ENCODE assay signal across 12 mouse cellular contexts in the genomic region with DNA sequence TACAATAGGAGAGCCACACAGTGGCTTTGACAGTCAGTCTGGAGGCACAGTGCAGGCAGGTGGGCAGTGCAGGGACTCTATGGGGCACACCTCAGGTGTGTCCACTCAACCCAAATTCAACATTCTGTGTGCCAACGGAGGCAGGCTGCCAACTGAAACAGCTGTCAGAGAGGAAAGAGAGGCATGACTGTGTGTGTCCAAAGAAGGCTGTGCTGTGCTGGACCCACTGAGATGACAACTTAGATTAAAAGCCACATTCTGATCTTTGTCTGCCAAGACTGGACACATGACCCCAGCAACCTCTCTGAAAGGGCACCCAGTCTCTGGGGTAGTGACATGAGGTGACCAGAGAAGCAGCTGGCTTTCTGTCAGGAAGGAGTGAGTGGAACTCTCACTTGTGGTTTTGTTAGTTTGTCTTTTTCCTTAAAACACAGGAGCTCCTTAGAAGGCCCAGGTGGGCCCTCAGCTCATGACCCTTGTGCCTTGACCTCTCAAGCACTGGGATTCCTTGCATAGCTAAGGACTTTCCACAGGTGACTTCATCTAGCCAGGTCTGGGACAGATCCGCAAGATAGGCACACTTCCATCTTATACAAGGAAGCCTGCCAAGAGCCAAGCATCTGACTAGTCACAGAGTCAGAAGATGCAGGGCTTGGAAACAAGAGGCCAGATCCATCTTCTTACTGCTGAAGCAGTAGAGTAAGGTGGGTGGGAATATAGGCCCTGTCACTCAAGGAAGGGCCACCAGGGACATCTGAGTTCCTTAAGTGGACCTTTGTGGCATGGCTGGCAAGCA. TPM values are rescaled to one million over a fixed set of nuclear protein-coding genes. Genes with fewer than 3 reads are reported as not detected.
DNase-seq lines count a peak whose midpoint lies in the region; ATAC-seq lines count a peak whose summit lies in the region.
"Had no signal": no experiment of that assay in that cellular context is flagged by ENCODE, and none has a peak within 500 bp of the region (broad histone marks: within the 10 kb centered on the region; RNA-seq: fewer than 3 reads in every experiment).

No protein-coding gene starts in this region.

- no peak for DNase-seq in forebrain, embryonic 10.5 days (ENCODE audit: extremely low spot score, low spot score)
- DNase-seq in kidney, postnatal 4 days = no peak
- peak; percentile 52 to 64 for DNase-seq in cerebellum, postnatal 14 days
- peak; percentile 73 for DNase-seq in lung, postnatal 36 days
- DNase-seq in liver, embryonic 11.5 days (ENCODE audit: low spot score) = no peak
- DNase-seq: heart, postnatal 36 days had no signal

- H3K4me3 ChIP-seq in forebrain, embryonic 13.5 days = no peak overlapping the region
- H3K4me3 ChIP-seq in forebrain, embryonic 10.5 days = no peak overlapping the region
- H3K4me3 ChIP-seq in kidney, embryonic 14.5 days (ENCODE audit: low read length) = no peak overlapping the region
- no peak overlapping the region for H3K4me3 ChIP-seq in liver, embryonic 11.5 days (ENCODE audit: low read depth, low read length)
- H3K4me3 ChIP-seq: liver, embryonic 15.5 days; midbrain, embryonic 12.5 days; neural tube, embryonic 12.5 days had no signal

- no peaks in the 10 kb centered on the region for H3K36me3 ChIP-seq in forebrain, embryonic 13.5 days (ENCODE audit: poor library complexity, severe bottlenecking)
- peaks cover 21% of the 10 kb centered on the region for H3K36me3 ChIP-seq in forebrain, embryonic 10.5 days (replicated peaks)
- no peaks in the 10 kb centered on the region; the same call in 1 of the 2 replicates for H3K36me3 ChIP-seq in kidney, embryonic 14.5 days (ENCODE audit: control insufficient read depth, insufficient read depth, low read length)
- 0 out of 2 replicates have a peak, but pooled peaks cover 2% of the 10 kb centered on the region for H3K36me3 ChIP-seq in liver, embryonic 11.5 days (ENCODE audit: control insufficient read depth, insufficient read depth, low read length)
- H3K36me3 ChIP-seq: midbrain, embryonic 12.5 days; neural tube, embryonic 12.5 days had no signal

- H3K9ac ChIP-seq in forebrain, embryonic 13.5 days = no peak overlapping the region
- no peak overlapping the region for H3K9ac ChIP-seq in kidney, embryonic 14.5 days (ENCODE audit: low read depth, low read length)
- H3K9ac ChIP-seq in liver, embryonic 11.5 days (ENCODE audit: low read depth, low read length) = no peak overlapping the region
- H3K9ac ChIP-seq: liver, embryonic 15.5 days; midbrain, embryonic 12.5 days; neural tube, embryonic 12.5 days had no signal

- H3K9me3 ChIP-seq in forebrain, embryonic 13.5 days (replicated peaks) = no peaks in the 10 kb centered on the region
- no peaks in the 10 kb centered on the region for H3K9me3 ChIP-seq in forebrain, embryonic 10.5 days
- no peaks in the 10 kb centered on the region for H3K9me3 ChIP-seq in kidney, embryonic 14.5 days (ENCODE audit: control insufficient read depth, low read length)
- H3K9me3 ChIP-seq in liver, embryonic 11.5 days (ENCODE audit: control insufficient read depth, low read length) = no peaks in the 10 kb centered on the region
- H3K9me3 ChIP-seq: liver, embryonic 15.5 days; midbrain, embryonic 12.5 days; neural tube, embryonic 12.5 days had no signal

- H3K4me1 ChIP-seq in forebrain, embryonic 13.5 days = peaks cover 26% of the 10 kb centered on the region
- H3K4me1 ChIP-seq in forebrain, embryonic 10.5 days = peaks cover 16% of the 10 kb centered on the region
- 0 out of 2 replicates have a peak, but pooled peaks cover 7% of the 10 kb centered on the region for H3K4me1 ChIP-seq in kidney, embryonic 14.5 days (ENCODE audit: control insufficient read depth, insufficient read depth, low read length)
- H3K4me1 ChIP-seq in liver, embryonic 11.5 days (replicated peaks; ENCODE audit: control insufficient read depth, insufficient read depth, low read length) = peaks cover 2% of the 10 kb centered on the region; the same call in 1 of the 2 replicates

- peak overlapping the region; percentile 75 for H3K27ac ChIP-seq in forebrain, embryonic 13.5 days
- H3K27ac ChIP-seq in forebrain, embryonic 10.5 days = no peak overlapping the region
- H3K27ac ChIP-seq in kidney, embryonic 14.5 days (ENCODE audit: low read depth, low read length) = no peak overlapping the region
- no peak overlapping the region for H3K27ac ChIP-seq in liver, embryonic 11.5 days (ENCODE audit: low read depth, low read length)
- H3K27ac ChIP-seq: liver, embryonic 15.5 days; neural tube, embryonic 12.5 days had no signal

- H3K4me2 ChIP-seq in forebrain, embryonic 13.5 days = no peak overlapping the region
- no peak overlapping the region for H3K4me2 ChIP-seq in kidney, embryonic 14.5 days (replicated peaks; ENCODE audit: low read depth, low read length)
- H3K4me2 ChIP-seq in liver, embryonic 11.5 days = no peak overlapping the region
- H3K4me2 ChIP-seq: liver, embryonic 15.5 days; midbrain, embryonic 12.5 days had no signal

- H3K27me3 ChIP-seq in forebrain, embryonic 13.5 days = no peaks in the 10 kb centered on the region
- H3K27me3 ChIP-seq in forebrain, embryonic 10.5 days (ENCODE audit: poor library complexity, severe bottlenecking) = no peaks in the 10 kb centered on the region
- no peaks in the 10 kb centered on the region for H3K27me3 ChIP-seq in kidney, embryonic 14.5 days (ENCODE audit: control insufficient read depth, insufficient read depth, low read length)
- no peaks in the 10 kb centered on the region for H3K27me3 ChIP-seq in liver, embryonic 11.5 days (replicated peaks; ENCODE audit: control insufficient read depth, insufficient read depth, low read length)
- H3K27me3 ChIP-seq: liver, embryonic 15.5 days; midbrain, embryonic 12.5 days; neural tube, embryonic 12.5 days had no signal

- ATAC-seq in forebrain, embryonic 13.5 days = no peak
- ATAC-seq in kidney, embryonic 14.5 days (ENCODE audit: low FRiP score, low TSS enrichment) = 0 out of 2 replicates have a peak, but pooled peaks have one; percentile 5
- ATAC-seq in liver, embryonic 11.5 days (replicated peaks; ENCODE audit: low FRiP score) = no peak

- 93% methylated on average over 2 of the region's 2 CpGs for WGBS in forebrain, embryonic 13.5 days
- 94% methylated on average over 2 of the region's 2 CpGs for WGBS in forebrain, embryonic 10.5 days
- 92% methylated on average over 2 of the region's 2 CpGs for WGBS in kidney, embryonic 14.5 days
- WGBS in liver, embryonic 11.5 days = 92% methylated on average over 2 of the region's 2 CpGs

RNA-seq across cellular contexts. Expression of a gene that starts 21.9 kb away (rescaled TPM):
- polyA plus RNA-seq in forebrain, embryonic 13.5 days (2015; fragmentation: Nextera tagmentation; extraction: Ambion mirVana) = 22.4 and 23.6 TPM in 2 replicates
- 20.2 and 22.2 TPM in 2 replicates for polyA plus RNA-seq in forebrain, embryonic 10.5 days (2016; fragmentation: Nextera tagmentation; extraction: Ambion mirVana)
- 6.5 and 23.0 TPM in 2 replicates for polyA plus RNA-seq in kidney, embryonic 14.5 days (2014; fragmentation: Nextera tagmentation; extraction: Ambion mirVana)
- 2.9 and 3.1 TPM in 2 replicates for polyA plus RNA-seq in liver, embryonic 11.5 days (2014; fragmentation: Nextera tagmentation; extraction: Ambion mirVana)

RNA-seq across cellular contexts. Expression of a gene that starts 23.3 kb away (rescaled TPM):
- polyA plus RNA-seq in forebrain, embryonic 13.5 days (2015; fragmentation: Nextera tagmentation; extraction: Ambion mirVana) = 0.15 and 0.21 TPM in 2 replicates
- polyA plus RNA-seq in forebrain, embryonic 10.5 days (2016; fragmentation: Nextera tagmentation; extraction: Ambion mirVana) = 0.06 and 0.12 TPM in 2 replicates
- 0.13 and 0.27 TPM in 2 replicates for polyA plus RNA-seq in kidney, embryonic 14.5 days (2014; fragmentation: Nextera tagmentation; extraction: Ambion mirVana)
- polyA plus RNA-seq in liver, embryonic 11.5 days (2014; fragmentation: Nextera tagmentation; extraction: Ambion mirVana) = not detected in 2 replicates
- polyA plus RNA-seq: embryonic facial prominence, embryonic 11.5 days; liver, embryonic 15.5 days had no signal

RNA-seq across cellular contexts. Expression of a gene that starts 32.8 kb away (rescaled TPM):
- polyA plus RNA-seq in forebrain, embryonic 13.5 days (2015; fragmentation: Nextera tagmentation; extraction: Ambion mirVana) = 39.3 and 40.6 TPM in 2 replicates
- polyA plus RNA-seq in forebrain, embryonic 10.5 days (2016; fragmentation: Nextera tagmentation; extraction: Ambion mirVana) = 53.8 and 60.9 TPM in 2 replicates
- 63.7 and 70.2 TPM in 2 replicates for polyA plus RNA-seq in kidney, embryonic 14.5 days (2014; fragmentation: Nextera tagmentation; extraction: Ambion mirVana)
- polyA plus RNA-seq in liver, embryonic 11.5 days (2014; fragmentation: Nextera tagmentation; extraction: Ambion mirVana) = 97.4 and 108 TPM in 2 replicates

RNA-seq across cellular contexts. Expression of a gene that starts 32.8 kb away (rescaled TPM):
- 3.3 and 3.4 TPM in 2 replicates for polyA plus RNA-seq in forebrain, embryonic 13.5 days (2015; fragmentation: Nextera tagmentation; extraction: Ambion mirVana)
- polyA plus RNA-seq in forebrain, embryonic 10.5 days (2016; fragmentation: Nextera tagmentation; extraction: Ambion mirVana) = 2.1 and 2.3 TPM in 2 replicates
- polyA plus RNA-seq in kidney, embryonic 14.5 days (2014; fragmentation: Nextera tagmentation; extraction: Ambion mirVana) = 1.4 and 2.4 TPM in 2 replicates
- 2.0 and 2.1 TPM in 2 replicates for polyA plus RNA-seq in liver, embryonic 11.5 days (2014; fragmentation: Nextera tagmentation; extraction: Ambion mirVana)

RNA-seq across cellular contexts. Expression of a gene that starts 36.1 kb away (rescaled TPM):
- polyA plus RNA-seq in forebrain, embryonic 13.5 days (2015; fragmentation: Nextera tagmentation; extraction: Ambion mirVana) = 0.23 and 0.35 TPM in 2 replicates
- 0.30 and 0.47 TPM in 2 replicates for polyA plus RNA-seq in forebrain, embryonic 10.5 days (2016; fragmentation: Nextera tagmentation; extraction: Ambion mirVana)
- polyA plus RNA-seq in kidney, embryonic 14.5 days (2014; fragmentation: Nextera tagmentation; extraction: Ambion mirVana) = 0.33 and 0.68 TPM in 2 replicates
- polyA plus RNA-seq in liver, embryonic 11.5 days (2014; fragmentation: Nextera tagmentation; extraction: Ambion mirVana) = 2.3 and 2.4 TPM in 2 replicates

Comparison
In these comparisons a context has a peak if more than half of its experiments do, and no peak if none do; other contexts are left out.
1. DNase-seq: peak in cerebellum, postnatal 14 days (2 of 2) and lung, postnatal 36 days (single experiment); none in forebrain, embryonic 10.5 days (single experiment), kidney, postnatal 4 days (0 of 2) and liver, embryonic 11.5 days (single experiment).